Comparison of ENCODE assay signal across 12 mouse cellular contexts in the genomic region with DNA sequence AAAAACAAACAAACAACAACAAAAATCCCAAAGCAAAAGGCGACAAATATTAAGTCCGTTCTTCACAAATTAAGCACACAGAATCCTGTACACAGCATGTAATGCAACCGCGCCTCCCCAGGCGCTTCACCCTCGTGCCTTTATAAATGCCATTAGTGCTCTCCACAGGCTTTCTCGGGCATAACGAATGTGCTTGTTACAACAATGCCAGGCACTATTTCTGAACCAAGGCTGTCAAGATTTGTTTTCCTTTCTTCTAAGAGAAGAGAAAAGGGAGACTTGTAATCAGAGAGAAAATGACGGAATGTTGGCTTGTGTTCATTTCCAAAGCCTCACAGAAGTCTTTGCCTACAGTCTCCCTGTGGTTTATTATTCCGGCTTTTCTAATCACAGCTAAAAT.
A peak's percentile ranks its signal among the peaks of the same experiment; 100 is the strongest.
DNase-seq lines count a peak whose midpoint lies in the region; ATAC-seq lines count a peak whose summit lies in the region.
"Had no signal": no experiment of that assay in that cellular context is flagged by ENCODE, and none has a peak within 500 bp of the region (broad histone marks: within the 10 kb centered on the region; RNA-seq: fewer than 3 reads in every experiment).

No protein-coding gene starts in this region.

- peak; percentile 72; the same call in 1 of the 2 replicates for ATAC-seq in kidney, embryonic 15.5 days (replicated peaks; ENCODE audit: low FRiP score)
- no peak for ATAC-seq in intestine, embryonic 15.5 days

- no peak overlapping the region for H3K9ac ChIP-seq in kidney, embryonic 15.5 days
- no peak overlapping the region for H3K9ac ChIP-seq in intestine, embryonic 15.5 days
- H3K9ac ChIP-seq: lung, embryonic 15.5 days had no signal

- WGBS in kidney, embryonic 15.5 days: 37% methylated on average over 10 of the region's 10 CpGs
- WGBS in intestine, embryonic 15.5 days: 77% methylated on average over 10 of the region's 10 CpGs

- peak overlapping the region; percentile 38 for H3K4me2 ChIP-seq in kidney, embryonic 15.5 days
- H3K4me2 ChIP-seq in intestine, embryonic 15.5 days (replicated peaks): no peak overlapping the region
- H3K4me2 ChIP-seq: lung, embryonic 15.5 days had no signal

- H3K9me3 ChIP-seq in kidney, embryonic 15.5 days (replicated peaks): no peaks in the 10 kb centered on the region
- no peaks in the 10 kb centered on the region for H3K9me3 ChIP-seq in intestine, embryonic 15.5 days
- H3K9me3 ChIP-seq: limb, embryonic 10.5 days; lung, embryonic 15.5 days had no signal

- H3K36me3 ChIP-seq in kidney, embryonic 15.5 days: no peaks in the 10 kb centered on the region
- H3K36me3 ChIP-seq in intestine, embryonic 15.5 days: no peaks in the 10 kb centered on the region
- H3K36me3 ChIP-seq: limb, embryonic 10.5 days; lung, embryonic 15.5 days had no signal

- H3K4me3 ChIP-seq in kidney, embryonic 15.5 days (replicated peaks): no peak overlapping the region
- no peak overlapping the region for H3K4me3 ChIP-seq in intestine, embryonic 15.5 days (replicated peaks)
- H3K4me3 ChIP-seq: limb, embryonic 10.5 days; lung, embryonic 15.5 days; myocyte had no signal

- no peaks in the 10 kb centered on the region for H3K27me3 ChIP-seq in kidney, embryonic 15.5 days
- no peaks in the 10 kb centered on the region for H3K27me3 ChIP-seq in intestine, embryonic 15.5 days (replicated peaks)
- H3K27me3 ChIP-seq: lung, embryonic 15.5 days had no signal

- peaks cover 12% of the 10 kb centered on the region for H3K4me1 ChIP-seq in kidney, embryonic 15.5 days
- H3K4me1 ChIP-seq in intestine, embryonic 15.5 days (replicated peaks): no peaks in the 10 kb centered on the region
- H3K4me1 ChIP-seq: limb, embryonic 10.5 days; lung, embryonic 15.5 days had no signal

- peak overlapping the region; percentile 50 for H3K27ac ChIP-seq in kidney, embryonic 15.5 days
- no peak overlapping the region for H3K27ac ChIP-seq in intestine, embryonic 15.5 days
- H3K27ac ChIP-seq: limb, embryonic 10.5 days; lung, embryonic 15.5 days had no signal

- DNase-seq in kidney, adult 18-20 months: no peak
- peak; percentile 46 for DNase-seq in cerebellum, adult 11-12 months
- DNase-seq in cerebellum, postnatal 25 days: peak; percentile 34 to 59
- peak; percentile 36 for DNase-seq in mesoderm, embryonic 11.5 days (ENCODE audit: low read depth, low spot score)
- DNase-seq in adrenal gland, postnatal 10 days: no peak
- DNase-seq in adrenal gland, adult 18-20 months (ENCODE audit: low spot score in 2 of 2): no peak
- DNase-seq: gastrocnemius, postnatal 25 days had no signal

Comparison
In these comparisons a context has a peak if more than half of its experiments do, and no peak if none do; other contexts are left out.
1. DNase-seq: peak in cerebellum, adult 11-12 months (single experiment), cerebellum, postnatal 25 days (2 of 2) and mesoderm, embryonic 11.5 days (single experiment); none in kidney, adult 18-20 months (single experiment), adrenal gland, postnatal 10 days (single experiment) and adrenal gland, adult 18-20 months (0 of 2).